Comparison of ENCODE assay signal across 11 mouse cellular contexts in genomic region chr4:87834310-87834709, GRCm38 (mm10).
DNase-seq lines count a peak whose midpoint lies in the region; ATAC-seq and TF ChIP-seq lines count a peak whose summit lies in the region.
"Had no signal": no experiment of that assay in that cellular context is flagged by ENCODE, and none has a peak within 500 bp of the region (broad histone marks: within the 10 kb centered on the region; RNA-seq: fewer than 3 reads in every experiment).

No protein-coding gene starts in this region.

- no peaks in the 10 kb centered on the region for H3K27me3 ChIP-seq in hindbrain, embryonic 12.5 days
- H3K27me3 ChIP-seq in midbrain, embryonic 15.5 days (replicated peaks) = no peaks in the 10 kb centered on the region

- H3K4me2 ChIP-seq in hindbrain, embryonic 12.5 days (replicated peaks) = no peak overlapping the region
- H3K4me2 ChIP-seq in midbrain, embryonic 15.5 days = no peak overlapping the region

- no peaks in the 10 kb centered on the region for H3K36me3 ChIP-seq in ES-E14 (ENCODE audit: control insufficient read depth, insufficient read depth, low read length, poor library complexity, severe bottlenecking)
- 0 out of 2 replicates have a peak, but pooled peaks cover 5% of the 10 kb centered on the region for H3K36me3 ChIP-seq in hindbrain, embryonic 12.5 days
- H3K36me3 ChIP-seq in midbrain, embryonic 15.5 days (replicated peaks) = no peaks in the 10 kb centered on the region

- peak; percentile 48; the same call in 1 of the 2 replicates for ATAC-seq in hindbrain, embryonic 12.5 days (ENCODE audit: low FRiP score)
- ATAC-seq in midbrain, embryonic 15.5 days (replicated peaks) = peak; percentile 62

- H3K4me1 ChIP-seq in ES-E14 (ENCODE audit: control insufficient read depth in 2 of 2, insufficient read depth in 2 of 2, low read length in 2 of 2, poor library complexity in 1 of 2) = 0 out of 4 replicates have a peak, but pooled peaks cover 0 to 2% of the 10 kb centered on the region in 2 experiments
- H3K4me1 ChIP-seq in hindbrain, embryonic 12.5 days = peaks cover 14% of the 10 kb centered on the region
- H3K4me1 ChIP-seq in midbrain, embryonic 15.5 days = peaks cover 8% of the 10 kb centered on the region; the same call in 1 of the 2 replicates

- 13% methylated on average over 2 of the region's 2 CpGs for WGBS in hindbrain, embryonic 12.5 days
- WGBS in midbrain, embryonic 15.5 days = 28% methylated on average over 2 of the region's 2 CpGs

- DNase-seq in ES-E14 (ENCODE audit: low read depth, low spot score) = peak; percentile 43
- DNase-seq in embryo, embryonic 10 days (ENCODE audit: low spot score) = peak; percentile 69
- no peak for DNase-seq in layer of hippocampus, postnatal 36 days
- no peak for DNase-seq in frontal cortex, postnatal 14 days (ENCODE audit: low spot score in 2 of 2)
- DNase-seq in thymus, postnatal 0 days (ENCODE audit: low spot score) = no peak
- DNase-seq: adrenal gland, postnatal 14 days; gastrocnemius, postnatal 10 days; thymus, adult 2 months had no signal

- H3K4me3 ChIP-seq in ES-E14 (ENCODE audit: insufficient read depth in 1 of 2, low read depth in 1 of 2, low read length in 2 of 2, poor library complexity in 1 of 2, severe bottlenecking in 1 of 2) = no peak overlapping the region
- H3K4me3 ChIP-seq in hindbrain, embryonic 12.5 days = no peak overlapping the region
- no peak overlapping the region for H3K4me3 ChIP-seq in midbrain, embryonic 15.5 days

- no peaks in the 10 kb centered on the region for H3K9me3 ChIP-seq in ES-E14 (ENCODE audit: control insufficient read depth, insufficient read depth, low read depth, low read length)
- no peaks in the 10 kb centered on the region for H3K9me3 ChIP-seq in hindbrain, embryonic 12.5 days (replicated peaks)
- H3K9me3 ChIP-seq in midbrain, embryonic 15.5 days = no peaks in the 10 kb centered on the region
- H3K9me3 ChIP-seq: G1E had no signal

- no peak overlapping the region for H3K27ac ChIP-seq in ES-E14 (ENCODE audit: insufficient read depth, low read depth, low read length, poor library complexity, severe bottlenecking)
- H3K27ac ChIP-seq in hindbrain, embryonic 12.5 days = peak overlapping the region; percentile 67
- peak overlapping the region; percentile 39; the same call in 1 of the 2 replicates for H3K27ac ChIP-seq in midbrain, embryonic 15.5 days

- no peak overlapping the region for H3K9ac ChIP-seq in ES-E14 (ENCODE audit: insufficient read depth, low read depth, low read length, poor library complexity, severe bottlenecking)
- H3K9ac ChIP-seq in hindbrain, embryonic 12.5 days = 0 out of 2 replicates have a peak overlapping the region, but pooled peaks have one; percentile 18
- no peak overlapping the region for H3K9ac ChIP-seq in midbrain, embryonic 15.5 days

- in situ Hi-C loops in ES-E14 (cut with MboI; ENCODE audit: low sequenced_read_pairs in 2 of 2, unreplicated experiment in 2 of 2) = no loop called here

TF ChIP-seq in ES-E14, 5 proteins besides CTCF, POLR2A, EP300 and RAD21:
- no peak for TF ChIP-seq ZNF384 (IDR thresholded peaks at IDR 0.05; ENCODE audit: low read depth, low read length)
- no peak for TF ChIP-seq HCFC1 (IDR thresholded peaks at IDR 0.05; ENCODE audit: borderline replicate concordance, insufficient read depth, low read length)
- TF ChIP-seq CHD2 (IDR thresholded peaks at IDR 0.05; ENCODE audit: low read depth, low read length) = no peak
- TF ChIP-seq MAFK (IDR thresholded peaks at IDR 0.05; ENCODE audit: insufficient read depth, low read depth, low read length) = no peak
- no peak for TF ChIP-seq ZC3H11A (IDR thresholded peaks at IDR 0.05; ENCODE audit: borderline replicate concordance, low read depth, low read length)

Comparison
In these comparisons a context has a peak if more than half of its experiments do, and no peak if none do; other contexts are left out.
1. DNase-seq: peak in ES-E14 (single experiment) and embryo, embryonic 10 days (single experiment); none in layer of hippocampus, postnatal 36 days (0 of 2), frontal cortex, postnatal 14 days (0 of 2) and thymus, postnatal 0 days (single experiment).